Mouse (Mus musculus) heart, postnatal 25 days (tissue): ENCODE results near the gene Myo1d. TPM values are rescaled to one million over a fixed set of nuclear protein-coding genes. Genes with fewer than 3 reads are reported as not detected.

Experiments used
- DNase-seq: peaks from one replicate; pipeline ENCODE4 v3.0.0; 2022; ENCODE audit warnings: low spot score
- intact Hi-C: fragments of 180-260 bp; cut with DNase I; formaldehyde crosslinking; loops from one replicate; pipeline ENCODE4 v1.15.1; 2025
- total RNA-seq, 2 experiments: library from RNA; stranded (reverse); gene quantifications; 2 replicates each; pipeline ENCODE4 v1.2.3; 2021

Myo1d gene
- total RNA-seq, 2 experiments from 2014 or later: 8.7 to 10.9 TPM

GRCm38 (mm10) chr11:80566286-80566685, 213.5 kb downstream of the Myo1d start:
- intact Hi-C loops: no loop called here

GRCm38 (mm10) chr11:80564975-80565965, 214.6 kb downstream of the Myo1d start:
- intact Hi-C loops: no loop called here
- no peak for DNase-seq

More at GRCm38 (mm10) chr11:80566286-80566685, 213.5 kb downstream of the Myo1d start:
- no peak for DNase-seq

GRCm38 (mm10) chr11:80562479-80562878, 217.3 kb downstream of the Myo1d start:
- no peak for DNase-seq
- intact Hi-C loops: no loop called here

GRCm38 (mm10) chr11:80560770-80561169, 219.1 kb downstream of the Myo1d start:
- DNase-seq: no peak
- intact Hi-C loops: no loop called here

GRCm38 (mm10) chr11:80555416-80555815, 224.4 kb downstream of the Myo1d start:
- no peak for DNase-seq
- intact Hi-C loops: no loop called here

GRCm38 (mm10) chr11:80553046-80553445, 226.8 kb downstream of the Myo1d start:
- intact Hi-C loops: no loop called here

GRCm38 (mm10) chr11:80551634-80552033, 228.2 kb downstream of the Myo1d start:
- DNase-seq: no peak
- intact Hi-C loops: no loop called here

More at GRCm38 (mm10) chr11:80553046-80553445, 226.8 kb downstream of the Myo1d start:
- no peak for DNase-seq

GRCm38 (mm10) chr11:80550264-80550663, 229.6 kb downstream of the Myo1d start:
- no peak for DNase-seq
- intact Hi-C loops: no loop called here

GRCm38 (mm10) chr11:80549854-80550253, 230.0 kb downstream of the Myo1d start:
- intact Hi-C loops: no loop called here
- DNase-seq: no peak

GRCm38 (mm10) chr11:80546233-80546632, 233.6 kb downstream of the Myo1d start:
- no peak for DNase-seq
- intact Hi-C loops: no loop called here

- intact Hi-C loops: no loop called here
These were observed 240.8 kb downstream of the Myo1d start for GRCm38 (mm10) chr11:80539056-80539455.

GRCm38 (mm10) chr11:80532966-80533365, 246.9 kb downstream of the Myo1d start:
- intact Hi-C loops: no loop called here

More at GRCm38 (mm10) chr11:80539056-80539455, 240.8 kb downstream of the Myo1d start:
- no peak for DNase-seq

GRCm38 (mm10) chr11:80529149-80529548, 250.7 kb downstream of the Myo1d start:
- intact Hi-C loops: no loop called here
- no peak for DNase-seq

More at GRCm38 (mm10) chr11:80532966-80533365, 246.9 kb downstream of the Myo1d start:
- DNase-seq: no peak

- intact Hi-C loops: no loop called here
- DNase-seq: no peak
These were observed 252.1 kb downstream of the Myo1d start for GRCm38 (mm10) chr11:80527697-80528096.

- DNase-seq: no peak
- intact Hi-C loops: loop anchor here (5.0 kb wide), 1 partner anchor 47 kb away; the partner anchor contains the start of gene Cdk5r1
These were observed 255.6 kb downstream of the Myo1d start for GRCm38 (mm10) chr11:80524213-80524612.

GRCm38 (mm10) chr11:80523410-80523809, 256.4 kb downstream of the Myo1d start:
- DNase-seq: no peak
- intact Hi-C loops: loop anchor here (5.0 kb wide), 1 partner anchor 46 kb away; the partner anchor contains the start of gene Cdk5r1

GRCm38 (mm10) chr11:80522852-80523251, 257.0 kb downstream of the Myo1d start:
- intact Hi-C loops: loop anchor here (5.0 kb wide), 1 partner anchor 46 kb away; the partner anchor contains the start of gene Cdk5r1
- no peak for DNase-seq

GRCm38 (mm10) chr11:80521148-80521547, 258.7 kb downstream of the Myo1d start:
- intact Hi-C loops: loop anchor here (5.0 kb wide), 1 partner anchor 44 kb away; the partner anchor contains the start of gene Cdk5r1
- no peak for DNase-seq

GRCm38 (mm10) chr11:80518421-80519367, 261.1 kb downstream of the Myo1d start:
- no peak for DNase-seq
- intact Hi-C loops: no loop called here

GRCm38 (mm10) chr11:80515895-80516294, 263.9 kb downstream of the Myo1d start:
- intact Hi-C loops: no loop called here
- no peak for DNase-seq
